Mouse (Mus musculus): ENCODE measurements at regions not wholly inside any gene's neighbourhood (a gene's known extent, or its start where the extent isn't known, plus 50 kb on each side); places are given as distances from the start of the nearest gene placed in this dataset.

DNA sequence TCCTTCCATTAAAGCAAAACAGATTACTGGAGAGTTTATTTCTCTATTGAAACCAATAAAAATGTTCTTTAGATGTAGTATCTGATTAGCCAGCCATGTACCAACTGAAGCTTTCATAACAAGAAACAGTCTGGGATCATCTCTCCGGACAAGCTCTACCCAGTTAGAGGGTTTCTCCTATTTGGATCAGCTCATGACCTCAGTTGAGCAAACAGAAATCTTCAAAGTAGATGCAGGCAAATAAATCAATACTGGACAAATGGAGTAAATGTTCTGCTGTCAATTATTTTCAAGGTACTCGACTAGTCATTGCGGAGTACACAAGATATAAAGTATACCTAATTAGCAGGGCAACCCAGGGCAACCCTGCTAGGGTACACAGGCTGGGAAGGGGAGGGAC, 67.4 kb downstream of the Avpr1a start:
- H3K27me3 ChIP-seq (ENCODE audit: control insufficient read depth, insufficient read depth, low read length) = no peaks in the 10 kb centered on the region
- no peak for DNase-seq
- no peaks in the 10 kb centered on the region for H3K4me1 ChIP-seq (ENCODE audit: control insufficient read depth, insufficient read depth, low read length)
- no peak overlapping the region for H3K27ac ChIP-seq (ENCODE audit: insufficient read depth, low read length)
- no peak for TF ChIP-seq POLR2A (IDR thresholded peaks at IDR 0.05; ENCODE audit: borderline replicate concordance, insufficient read depth, low read length)
- TF ChIP-seq CTCF (IDR thresholded peaks at IDR 0.05; ENCODE audit: borderline replicate concordance, insufficient read depth, low read depth, low read length) = no peak
- H3K4me3 ChIP-seq (replicated peaks; ENCODE audit: insufficient read depth, low read depth, low read length) = no peak overlapping the region
- WGBS = 95% methylated on average over 3 of the region's 3 CpGs

DNA sequence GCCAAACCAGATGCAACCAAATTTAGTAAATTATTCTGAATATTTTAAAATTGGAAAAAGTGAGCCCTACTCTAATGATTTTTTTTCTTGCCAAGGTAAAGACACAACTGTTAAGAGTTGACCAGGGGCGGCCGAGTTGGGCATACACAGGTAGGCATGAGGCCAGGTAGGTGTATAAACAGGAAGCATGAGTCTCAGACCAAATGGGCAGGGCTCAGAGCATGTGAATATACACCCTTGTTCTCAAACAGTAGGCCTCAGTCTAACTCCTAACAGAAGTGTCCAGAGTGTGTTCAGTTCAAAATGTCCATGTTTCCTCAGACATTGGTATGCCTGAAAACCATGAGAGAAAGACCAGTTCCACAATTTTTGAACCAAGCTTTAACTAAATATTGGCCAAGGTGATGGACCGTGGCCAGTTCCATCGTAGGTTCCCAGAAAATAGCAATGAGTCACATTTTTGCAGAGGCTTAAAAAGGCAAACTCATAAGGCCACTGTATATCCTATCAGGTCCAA, 71.0 kb downstream of the Avpr1a start:
- WGBS = 87% methylated on average over 4 of the region's 4 CpGs
- no peak for TF ChIP-seq CTCF (IDR thresholded peaks at IDR 0.05; ENCODE audit: borderline replicate concordance, insufficient read depth, low read depth, low read length)
- no peak for TF ChIP-seq POLR2A (IDR thresholded peaks at IDR 0.05; ENCODE audit: borderline replicate concordance, insufficient read depth, low read length)
- no peak overlapping the region for H3K27ac ChIP-seq (ENCODE audit: insufficient read depth, low read length)
- no peaks in the 10 kb centered on the region for H3K4me1 ChIP-seq (ENCODE audit: control insufficient read depth, insufficient read depth, low read length)
- H3K27me3 ChIP-seq (ENCODE audit: control insufficient read depth, insufficient read depth, low read length) = no peaks in the 10 kb centered on the region
- no peak overlapping the region for H3K4me3 ChIP-seq (replicated peaks; ENCODE audit: insufficient read depth, low read depth, low read length)
- no peak for DNase-seq

DNA sequence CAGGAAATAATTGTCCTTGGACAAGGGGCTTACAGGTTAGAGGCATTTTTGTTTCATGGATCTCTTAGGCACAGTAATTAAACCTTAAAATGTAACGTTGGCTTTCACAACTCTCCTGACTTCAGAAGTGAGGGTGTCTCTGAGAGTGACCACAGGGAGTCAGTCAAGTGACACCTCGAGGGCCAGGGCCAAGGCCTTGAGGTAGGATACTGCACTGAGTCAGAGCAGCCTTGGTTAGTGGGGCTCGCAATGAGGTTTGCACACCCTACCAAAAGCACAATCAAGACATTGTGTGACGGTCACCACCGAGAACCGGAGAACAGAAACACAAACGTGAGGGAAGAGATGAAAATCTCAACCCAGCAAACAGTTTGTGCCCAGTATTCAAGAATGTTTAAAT, 71.7 kb downstream of the Avpr1a start:
- WGBS = 85% methylated on average over 7 of the region's 7 CpGs
- Histone ChIP-seq H3K4me1 (ENCODE audit: control insufficient read depth, insufficient read depth, low read length) (no peaks in the 10 kb centered on the region), H3K27me3 (ENCODE audit: control insufficient read depth, insufficient read depth, low read length) (no peaks in the 10 kb centered on the region), H3K27ac (ENCODE audit: insufficient read depth, low read length) (no peak overlapping the region), H3K4me3 (replicated peaks; ENCODE audit: insufficient read depth, low read depth, low read length) (no peak overlapping the region)
- no peak for DNase-seq
- TF ChIP-seq CTCF (IDR thresholded peaks at IDR 0.05; ENCODE audit: borderline replicate concordance, insufficient read depth, low read depth, low read length) (no peak), POLR2A (IDR thresholded peaks at IDR 0.05; ENCODE audit: borderline replicate concordance, insufficient read depth, low read length) (no peak)

DNA sequence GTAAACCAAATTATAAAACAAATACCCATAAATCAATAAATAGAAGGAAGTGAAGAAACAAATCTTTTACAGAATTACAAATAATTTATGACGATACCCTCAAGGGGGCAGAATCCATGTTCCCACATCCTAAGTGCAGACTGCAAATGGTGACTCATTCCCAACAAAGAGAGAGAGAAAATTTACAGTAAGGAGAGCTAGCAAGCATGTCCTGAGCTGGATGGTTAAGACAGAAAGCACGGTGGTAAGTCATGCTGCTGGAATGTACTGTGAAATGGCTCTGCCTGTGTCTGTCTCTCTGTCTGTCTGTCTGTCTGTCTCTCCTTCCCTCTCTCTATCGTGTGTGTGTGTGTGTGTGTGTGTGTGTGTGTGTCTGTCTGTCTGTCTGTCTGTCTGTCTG, 74.3 kb downstream of the Avpr1a start:
- Histone ChIP-seq H3K27ac (ENCODE audit: insufficient read depth, low read length) (no peak overlapping the region), H3K4me3 (replicated peaks; ENCODE audit: insufficient read depth, low read depth, low read length) (no peak overlapping the region), H3K4me1 (ENCODE audit: control insufficient read depth, insufficient read depth, low read length) (no peaks in the 10 kb centered on the region), H3K27me3 (ENCODE audit: control insufficient read depth, insufficient read depth, low read length) (no peaks in the 10 kb centered on the region)
- 69% methylated on average over 3 of the region's 3 CpGs for WGBS
- TF ChIP-seq CTCF (IDR thresholded peaks at IDR 0.05; ENCODE audit: borderline replicate concordance, insufficient read depth, low read depth, low read length) = no peak
- TF ChIP-seq POLR2A (IDR thresholded peaks at IDR 0.05; ENCODE audit: borderline replicate concordance, insufficient read depth, low read length) = no peak
- DNase-seq = no peak

DNA sequence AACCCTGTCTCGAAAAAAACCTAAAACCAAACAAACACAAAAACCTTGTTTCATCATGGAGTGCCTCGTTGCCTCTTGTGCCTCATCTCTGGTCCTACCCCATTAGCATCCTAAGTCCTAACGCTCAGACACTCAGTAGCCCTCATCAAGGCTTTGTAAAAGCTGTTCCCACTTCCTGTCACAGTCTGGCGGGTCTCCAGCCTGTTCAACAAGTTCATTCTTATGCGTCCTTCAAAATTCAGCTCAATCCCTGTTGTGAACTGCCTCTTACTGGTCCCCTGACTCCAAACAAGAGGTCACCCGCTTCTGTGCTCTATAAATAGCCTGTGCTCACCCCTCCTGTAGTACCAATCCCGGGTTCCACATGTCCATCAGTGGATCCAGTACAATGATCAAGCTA, 77.1 kb downstream of the Avpr1a start:
- Histone ChIP-seq H3K4me1 (ENCODE audit: control insufficient read depth, insufficient read depth, low read length) (no peaks in the 10 kb centered on the region), H3K4me3 (replicated peaks; ENCODE audit: insufficient read depth, low read depth, low read length) (no peak overlapping the region), H3K27me3 (ENCODE audit: control insufficient read depth, insufficient read depth, low read length) (no peaks in the 10 kb centered on the region), H3K27ac (ENCODE audit: insufficient read depth, low read length) (no peak overlapping the region)
- no peak for DNase-seq
- WGBS = 48% methylated on average over 7 of the region's 7 CpGs
- no peak for TF ChIP-seq POLR2A (IDR thresholded peaks at IDR 0.05; ENCODE audit: borderline replicate concordance, insufficient read depth, low read length)

DNA sequence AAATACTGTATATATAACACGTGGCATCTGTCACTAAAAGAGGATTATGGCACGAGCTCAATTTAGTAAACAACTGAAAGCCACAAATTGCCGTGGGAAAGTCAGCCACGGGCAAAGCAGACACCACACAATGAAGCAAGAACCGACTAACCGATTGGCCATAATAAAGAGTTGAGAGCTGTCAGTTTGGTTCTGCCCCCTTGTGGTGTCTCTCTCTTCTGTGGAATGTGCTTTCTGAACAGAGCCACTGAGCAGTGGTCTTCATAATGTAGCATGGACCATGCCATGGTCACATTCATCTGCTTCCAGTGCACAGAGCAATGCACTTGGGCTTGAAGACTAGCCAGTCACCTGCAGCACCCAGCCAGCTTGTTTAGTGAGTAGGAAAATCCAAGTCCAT, 77.5 kb downstream of the Avpr1a start:
- no peaks in the 10 kb centered on the region for H3K27me3 ChIP-seq (ENCODE audit: control insufficient read depth, insufficient read depth, low read length)
- no peak overlapping the region for H3K4me3 ChIP-seq (replicated peaks; ENCODE audit: insufficient read depth, low read depth, low read length)
- TF ChIP-seq POLR2A (IDR thresholded peaks at IDR 0.05; ENCODE audit: borderline replicate concordance, insufficient read depth, low read length) = no peak
- no peak for TF ChIP-seq CTCF (IDR thresholded peaks at IDR 0.05; ENCODE audit: borderline replicate concordance, insufficient read depth, low read depth, low read length)
- no peaks in the 10 kb centered on the region for H3K4me1 ChIP-seq (ENCODE audit: control insufficient read depth, insufficient read depth, low read length)
- no peak overlapping the region for H3K27ac ChIP-seq (ENCODE audit: insufficient read depth, low read length)
- WGBS = 60% methylated on average over 6 of the region's 6 CpGs
- no peak for DNase-seq

DNA sequence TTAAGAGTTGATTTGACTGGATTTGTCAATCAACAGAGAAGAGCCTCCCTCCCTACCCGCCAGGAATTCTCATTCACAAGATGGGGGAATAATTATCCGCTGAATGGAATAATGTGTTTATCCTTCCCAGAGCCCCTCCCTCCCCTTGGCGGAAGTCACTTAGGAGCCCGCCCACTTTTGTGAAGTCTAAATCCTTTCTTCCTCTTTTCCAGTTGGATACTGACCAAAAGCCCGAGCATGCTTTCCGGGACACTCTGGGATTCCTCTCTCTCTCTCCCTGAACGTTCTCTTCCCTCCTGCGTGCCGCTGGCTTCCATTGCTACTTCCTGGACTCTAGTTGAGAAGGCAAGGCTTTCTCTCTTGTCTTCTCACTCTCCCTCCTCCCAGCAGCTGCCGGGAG, 79.9 kb downstream of the Avpr1a start:
- DNase-seq = no peak
- H3K4me1 ChIP-seq (ENCODE audit: control insufficient read depth, insufficient read depth, low read length) = no peaks in the 10 kb centered on the region
- H3K27me3 ChIP-seq (ENCODE audit: control insufficient read depth, insufficient read depth, low read length) = no peaks in the 10 kb centered on the region
- no peak overlapping the region for H3K4me3 ChIP-seq (replicated peaks; ENCODE audit: insufficient read depth, low read depth, low read length)
- WGBS = 64% methylated on average over 10 of the region's 10 CpGs
- TF ChIP-seq CTCF (IDR thresholded peaks at IDR 0.05; ENCODE audit: borderline replicate concordance, insufficient read depth, low read depth, low read length) = no peak
- TF ChIP-seq POLR2A (IDR thresholded peaks at IDR 0.05; ENCODE audit: borderline replicate concordance, insufficient read depth, low read length) = no peak
- H3K27ac ChIP-seq (ENCODE audit: insufficient read depth, low read length) = no peak overlapping the region

DNA sequence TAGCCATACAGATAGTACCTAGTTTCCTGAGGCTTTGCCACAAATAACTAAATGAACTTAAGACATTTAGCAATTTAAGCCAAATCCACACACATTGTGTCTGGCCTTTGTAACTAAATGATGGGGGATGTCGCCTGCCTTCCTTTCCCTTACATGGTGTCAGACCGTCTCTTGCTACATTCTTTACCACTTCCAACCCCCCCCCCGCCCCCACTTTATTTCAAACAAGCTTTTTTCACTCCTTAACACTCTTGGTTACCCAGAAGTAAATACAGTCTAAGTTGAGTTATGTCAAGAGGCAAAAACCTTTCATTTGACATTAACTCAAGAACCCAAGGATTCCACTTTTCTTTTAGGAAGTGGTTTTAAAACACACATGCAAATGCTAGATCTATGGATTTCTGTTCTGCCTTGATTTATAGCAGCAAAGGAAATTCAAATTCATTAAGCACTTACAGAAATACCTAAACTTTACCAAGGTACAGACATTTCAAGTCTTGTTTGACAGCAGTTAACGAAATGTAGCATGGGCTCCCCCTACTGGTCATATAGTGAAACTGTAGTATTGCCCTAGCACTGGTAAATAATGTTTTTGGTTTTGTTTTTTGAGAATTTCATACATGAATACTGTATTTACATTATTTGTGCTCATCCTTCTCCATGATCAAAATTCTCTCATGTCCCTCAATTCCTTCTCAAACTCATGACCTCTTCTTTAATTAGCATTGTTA, 80.8 kb downstream of the Avpr1a start:
- Histone ChIP-seq H3K27me3 (ENCODE audit: control insufficient read depth, insufficient read depth, low read length) (no peaks in the 10 kb centered on the region), H3K4me1 (ENCODE audit: control insufficient read depth, insufficient read depth, low read length) (no peaks in the 10 kb centered on the region), H3K27ac (ENCODE audit: insufficient read depth, low read length) (no peak overlapping the region), H3K4me3 (replicated peaks; ENCODE audit: insufficient read depth, low read depth, low read length) (no peak overlapping the region)
- TF ChIP-seq POLR2A (IDR thresholded peaks at IDR 0.05; ENCODE audit: borderline replicate concordance, insufficient read depth, low read length) (no peak), CTCF (IDR thresholded peaks at IDR 0.05; ENCODE audit: borderline replicate concordance, insufficient read depth, low read depth, low read length) (peak; percentile 50; the same call in 1 of the 2 replicates)
- 43% methylated on average over 4 of the region's 4 CpGs for WGBS
- peak in 1 of 2 experiments; percentile 20 for DNase-seq

All from cerebellum, adult 2 months (tissue).